Mouse (Mus musculus): ENCODE results near the gene 1110051M20Rik. TPM values are rescaled to one million over a fixed set of nuclear protein-coding genes. Genes with fewer than 3 reads are reported as not detected.
A peak's percentile ranks its signal among the peaks of the same experiment; 100 is the strongest.

Gene 1110051M20Rik
- total RNA-seq, 4 experiments from 2014 or later = 17.8 to 35.6 (median 28.3) TPM

DNA sequence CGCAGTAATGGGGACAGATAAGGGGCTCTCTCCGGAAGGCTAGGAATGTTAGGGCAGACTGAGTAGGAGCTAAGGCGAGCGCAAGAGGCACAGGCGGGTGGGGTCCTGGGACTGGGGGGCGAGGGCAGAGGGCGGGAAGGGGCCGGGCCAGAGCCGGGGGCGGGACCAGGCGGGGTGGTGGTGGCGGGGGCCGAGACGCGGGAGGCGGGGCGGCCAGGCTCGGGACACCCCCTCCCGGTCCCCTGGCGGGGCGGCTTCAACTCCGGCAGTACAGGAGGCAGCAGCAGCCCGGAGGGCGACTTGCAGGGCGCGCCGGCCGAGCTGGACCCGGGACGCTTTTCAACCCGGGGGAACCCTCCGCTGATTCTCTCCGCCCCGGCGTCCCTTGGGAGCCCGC is 12.8 kb upstream of the 1110051M20Rik start, which contains the start of gene Lrp4:
Gene Lrp4, plus strand, starts transcription at position 253 of the 397 bp plus-strand sequence.
- DNase-seq = no peak

DNA sequence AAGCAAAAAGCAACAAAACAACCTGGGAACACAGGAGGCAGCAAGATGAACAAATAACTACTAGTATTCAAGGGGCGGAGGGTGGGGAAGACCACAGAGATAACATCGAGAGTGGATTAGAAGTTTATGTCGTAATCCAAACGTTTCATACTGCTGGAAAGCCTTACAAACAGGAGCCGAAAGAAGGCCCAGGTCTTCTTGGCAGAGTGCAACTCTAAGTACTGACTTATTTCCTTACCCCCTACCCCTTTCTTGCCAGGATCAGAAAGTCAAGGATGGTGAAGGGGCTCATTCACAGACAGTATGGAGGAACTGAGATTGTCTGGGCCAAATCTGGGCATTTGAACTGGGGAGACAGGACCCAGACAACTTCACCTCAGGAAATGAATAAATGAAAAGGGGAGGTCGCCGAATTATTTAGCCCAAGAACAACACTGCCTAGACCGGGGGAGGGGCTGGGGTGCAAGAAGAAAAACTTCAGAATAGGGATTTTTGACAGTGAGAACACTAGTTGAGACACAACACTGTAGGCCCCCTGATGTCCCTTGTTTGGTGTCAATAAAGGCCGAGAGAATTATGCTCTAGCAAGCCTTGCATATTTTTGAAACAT is 12.1 kb upstream of the 1110051M20Rik start:
- no peak for DNase-seq

- DNase-seq = no peak
Observed at GRCm38 (mm10) chr2:91455826-91456225, 11.3 kb upstream of the 1110051M20Rik start.

- DNase-seq = no peak
Observed at GRCm38 (mm10) chr2:91454434-91454833, 9.9 kb upstream of the 1110051M20Rik start.

GRCm38 (mm10) chr2:91453231-91454075 is 8.9 kb upstream of the 1110051M20Rik start:
- DNase-seq = no peak

DNA sequence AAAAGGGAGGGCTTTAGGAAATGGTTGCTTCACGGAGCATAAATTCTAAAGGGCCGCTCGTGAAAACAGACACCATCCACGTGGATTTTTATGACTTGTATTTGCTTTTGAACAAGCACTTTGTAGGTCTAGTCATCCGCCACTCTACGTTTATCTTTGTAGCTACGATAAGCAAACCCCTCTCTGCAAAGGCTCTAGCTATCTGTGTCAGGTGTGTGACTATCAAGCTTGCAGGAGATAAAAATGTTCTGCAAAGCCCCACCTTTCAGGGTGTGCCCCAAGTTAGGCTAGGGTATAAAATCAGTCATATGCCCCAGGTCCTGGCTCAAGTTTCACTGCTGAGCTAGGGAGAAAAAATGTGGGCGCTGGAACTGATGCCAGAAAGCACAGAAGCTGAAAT is 8.2 kb upstream of the 1110051M20Rik start:
- DNase-seq = no peak

DNA sequence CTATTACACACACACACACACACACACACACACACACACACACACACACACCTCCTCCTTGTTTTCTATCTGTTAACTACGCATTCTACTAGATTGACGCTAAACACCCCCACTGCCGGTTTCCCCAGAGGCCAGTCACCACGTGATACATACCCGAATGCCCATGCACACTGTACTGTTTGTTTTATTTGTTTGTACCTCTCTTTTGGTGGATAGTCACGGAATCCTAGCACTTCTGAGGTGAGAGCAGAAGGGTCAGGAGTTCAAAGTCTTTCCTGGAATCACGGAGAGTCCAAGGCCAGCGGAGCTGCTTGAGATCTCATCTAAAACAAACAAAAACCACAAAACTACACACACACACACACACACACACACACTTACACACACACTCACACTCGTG is 5.8 kb upstream of the 1110051M20Rik start:
- DNase-seq = no peak

DNA sequence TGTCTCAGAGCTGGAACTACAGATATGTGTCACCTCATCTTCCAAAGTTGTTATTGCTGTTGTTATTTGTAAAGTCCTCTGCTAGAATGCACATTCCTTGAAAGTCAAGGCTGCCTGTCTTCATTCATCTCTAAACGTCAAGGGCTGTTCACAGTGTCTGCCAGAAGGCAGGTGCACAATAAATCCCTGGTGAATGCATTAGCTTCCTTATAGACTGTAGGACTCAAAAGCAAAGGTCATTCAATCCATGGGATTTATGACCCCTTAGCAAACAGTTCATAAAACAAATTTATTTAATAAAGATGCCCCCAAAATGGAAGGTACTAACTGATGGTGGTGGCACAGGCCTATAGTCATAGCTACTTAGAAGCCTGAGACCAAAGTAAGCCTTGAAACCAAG is 5.2 kb upstream of the 1110051M20Rik start:
- no peak for DNase-seq

DNA sequence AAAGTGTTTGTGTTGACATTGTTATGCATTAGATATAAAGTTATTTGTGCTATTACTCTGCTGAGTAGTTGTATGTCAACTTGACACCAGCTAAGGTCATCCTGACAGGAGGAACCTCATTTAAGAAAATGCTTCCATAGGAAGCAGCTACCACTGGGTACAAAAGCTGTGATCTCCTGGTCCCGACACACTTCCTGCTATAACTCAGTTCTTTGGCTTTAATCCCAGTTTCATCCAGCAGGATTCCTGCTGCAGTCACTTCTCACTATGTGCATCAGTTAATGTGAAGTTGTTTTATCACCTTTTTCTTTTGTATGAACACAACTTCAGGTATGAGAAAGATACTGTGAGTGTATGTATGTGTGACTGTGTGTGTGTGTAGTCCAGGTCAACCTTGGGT is 2.3 kb downstream of the 1110051M20Rik start:
- DNase-seq = no peak

DNA sequence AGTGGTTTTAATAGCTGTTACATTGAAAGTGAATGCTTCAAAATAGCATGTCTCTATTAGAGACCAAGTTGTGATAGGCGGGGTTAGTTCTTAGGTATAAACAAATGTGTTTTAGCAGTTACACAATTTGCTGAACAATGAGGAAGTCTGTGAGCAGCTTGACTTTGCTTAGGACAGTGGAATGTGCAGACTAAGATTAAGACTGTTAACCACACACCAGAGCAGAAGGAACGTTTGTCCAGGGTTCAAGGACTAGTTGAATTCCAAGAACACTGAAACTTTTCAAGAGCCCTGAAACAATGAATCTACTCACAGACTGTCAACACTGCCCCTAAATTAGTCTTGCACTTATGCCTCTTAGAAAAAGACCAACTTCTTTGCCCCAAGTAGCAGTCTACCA is 2.8 kb downstream of the 1110051M20Rik start:
- no peak for DNase-seq

DNA sequence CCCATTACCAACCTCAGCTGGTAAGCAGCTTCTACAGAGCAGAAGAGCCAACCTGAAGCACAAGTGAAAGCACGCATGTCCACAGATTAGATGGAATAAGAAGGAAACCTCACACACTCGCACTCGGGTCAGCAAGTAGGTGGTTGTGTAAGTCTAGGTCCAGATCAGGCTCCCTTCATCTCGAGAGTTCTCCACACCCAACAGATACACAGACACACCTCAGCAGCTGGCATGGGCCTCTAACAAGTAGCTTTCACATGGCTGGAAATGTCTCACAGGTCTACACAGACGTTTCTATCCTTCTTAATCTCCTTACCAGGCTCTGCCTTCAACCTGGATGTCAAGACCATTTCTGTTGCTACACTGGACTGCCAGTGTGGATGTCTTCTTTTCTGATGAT is 3.8 kb downstream of the 1110051M20Rik start:
- DNase-seq = no peak

DNA sequence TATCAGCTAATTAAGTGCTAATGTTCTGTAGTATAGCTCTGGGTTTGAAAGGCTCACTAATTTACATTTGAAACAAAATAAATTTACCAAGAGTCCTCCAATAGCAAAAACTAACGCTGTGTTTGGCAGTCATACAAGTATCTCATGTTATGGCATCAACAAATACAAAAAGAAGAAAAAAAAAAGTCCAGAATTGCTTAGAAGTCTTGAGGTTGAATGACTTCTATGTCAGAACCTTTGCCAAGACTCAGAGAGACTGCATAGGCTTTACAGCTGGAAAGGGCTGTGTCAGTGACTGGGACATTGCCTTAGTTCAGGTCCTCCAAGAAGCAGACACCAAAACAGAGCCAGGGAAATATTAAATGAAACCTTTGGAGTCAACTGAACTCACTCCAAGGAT is 4.6 kb downstream of the 1110051M20Rik start:
- no peak for DNase-seq

DNA sequence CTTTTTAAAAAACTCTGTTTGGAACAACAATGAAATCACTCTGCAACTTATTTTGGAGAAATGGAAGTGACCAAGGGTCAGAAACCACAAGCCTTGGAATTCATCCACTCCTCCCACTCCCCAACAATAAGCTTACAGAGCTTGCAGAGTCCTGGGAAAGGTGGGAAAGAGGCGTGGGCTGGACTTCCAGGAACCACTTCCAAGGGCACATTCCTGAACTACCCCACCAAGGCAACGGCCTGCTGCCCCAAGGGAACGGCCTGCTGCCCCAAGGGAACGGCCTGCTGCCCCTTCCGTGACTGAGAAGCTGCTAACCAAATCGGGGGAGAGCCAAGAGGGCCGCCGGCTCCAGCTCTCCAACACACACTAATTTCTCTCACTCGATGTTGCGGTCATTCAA is 5.2 kb downstream of the 1110051M20Rik start:
- DNase-seq = no peak

- DNase-seq = no peak
Observed at GRCm38 (mm10) chr2:91437116-91437815, 7.2 kb downstream of the 1110051M20Rik start.

DNA sequence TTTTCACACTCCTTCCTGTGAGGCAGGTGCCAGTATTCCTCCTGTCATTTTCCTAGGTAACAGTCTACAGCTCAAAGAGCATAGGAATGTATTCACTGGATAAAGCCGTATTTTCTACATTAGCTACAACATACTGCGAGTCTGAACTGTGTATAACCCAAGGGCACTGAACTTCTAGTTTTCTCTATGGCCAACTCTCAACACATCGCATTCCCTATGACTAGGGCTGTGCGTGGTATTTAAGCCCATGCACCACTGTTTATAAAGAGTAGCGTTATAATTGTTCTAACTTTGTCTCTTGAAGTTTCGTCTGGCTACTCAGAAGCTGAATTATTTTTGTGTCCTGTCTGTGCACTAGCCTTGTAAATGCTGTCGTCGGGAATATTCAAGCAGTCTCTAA is 7.8 kb downstream of the 1110051M20Rik start:
- DNase-seq = no peak

GRCm38 (mm10) chr2:91430600-91430919 is 13.9 kb downstream of the 1110051M20Rik start:
- DNase-seq = no peak

DNA sequence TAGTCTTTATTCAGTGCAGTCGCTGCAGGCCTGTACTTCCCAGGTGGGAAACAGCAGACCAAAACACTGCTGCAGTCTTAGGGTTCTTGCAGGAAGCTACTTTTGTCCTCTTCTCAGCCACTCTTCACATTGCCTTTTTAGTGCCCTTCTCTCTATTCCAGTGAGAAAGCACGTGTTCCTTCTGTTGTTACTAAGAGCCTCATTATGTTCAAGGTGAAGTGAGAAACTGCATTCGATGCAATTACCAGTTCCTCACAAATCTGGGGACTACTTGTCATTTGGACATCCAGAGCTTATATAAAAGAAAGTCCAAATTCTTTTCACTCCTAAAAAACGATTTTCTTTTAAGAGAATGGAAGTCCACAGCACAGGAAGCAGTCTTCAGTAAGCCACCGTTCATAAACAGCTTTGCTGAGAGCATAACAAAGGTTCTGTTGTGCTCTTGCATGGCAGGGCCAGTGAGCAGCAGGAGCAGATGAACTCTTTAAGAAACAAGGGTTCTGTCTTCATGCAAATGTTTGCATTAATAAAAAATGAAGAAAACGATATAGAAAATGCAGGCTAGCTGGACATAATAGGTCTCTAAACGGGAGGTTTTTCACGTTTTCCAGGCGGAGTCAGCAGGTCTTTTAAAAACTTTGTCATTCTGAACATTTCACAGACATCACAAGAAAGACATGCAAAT is 14.4 kb downstream of the 1110051M20Rik start:
- no peak for DNase-seq

DNA sequence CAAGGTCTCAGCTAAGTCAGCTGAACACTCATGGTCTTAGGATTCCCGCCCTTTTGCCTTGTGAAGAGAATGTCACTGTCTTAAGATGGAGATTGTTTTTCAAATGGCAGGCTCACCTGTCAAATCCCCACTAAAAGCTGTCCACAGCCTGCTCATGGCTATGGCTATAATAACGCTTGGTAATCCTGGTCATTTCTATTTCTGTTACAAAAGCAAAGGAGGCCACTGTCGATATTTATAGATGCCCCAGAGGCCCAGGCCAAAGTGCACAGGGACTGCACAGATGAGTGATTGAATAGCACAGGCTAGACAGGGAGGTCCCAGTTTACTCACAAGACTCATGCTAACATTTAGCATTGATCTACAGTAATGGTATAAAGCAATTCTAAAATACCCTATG is 15.4 kb downstream of the 1110051M20Rik start:
- no peak for DNase-seq

DNA sequence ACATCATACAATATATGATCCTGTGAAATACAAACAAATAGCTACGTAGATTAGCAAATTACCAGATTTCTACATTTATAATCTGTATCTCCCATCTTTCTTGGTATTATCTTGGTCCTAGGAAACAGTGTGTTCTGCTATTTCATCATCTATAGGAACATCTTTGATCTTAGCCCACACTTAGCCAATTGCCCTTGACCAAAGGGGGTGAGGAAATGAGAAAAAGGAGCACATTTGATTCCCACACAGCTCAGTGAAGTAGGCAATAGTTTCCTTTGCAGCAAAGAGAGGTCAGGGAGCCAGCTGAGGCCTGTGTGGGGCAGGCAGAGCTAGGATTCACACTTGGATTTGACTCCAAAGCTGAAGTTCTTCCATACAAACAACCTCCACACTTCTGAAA is 18.2 kb downstream of the 1110051M20Rik start:
- DNase-seq = no peak

DNA sequence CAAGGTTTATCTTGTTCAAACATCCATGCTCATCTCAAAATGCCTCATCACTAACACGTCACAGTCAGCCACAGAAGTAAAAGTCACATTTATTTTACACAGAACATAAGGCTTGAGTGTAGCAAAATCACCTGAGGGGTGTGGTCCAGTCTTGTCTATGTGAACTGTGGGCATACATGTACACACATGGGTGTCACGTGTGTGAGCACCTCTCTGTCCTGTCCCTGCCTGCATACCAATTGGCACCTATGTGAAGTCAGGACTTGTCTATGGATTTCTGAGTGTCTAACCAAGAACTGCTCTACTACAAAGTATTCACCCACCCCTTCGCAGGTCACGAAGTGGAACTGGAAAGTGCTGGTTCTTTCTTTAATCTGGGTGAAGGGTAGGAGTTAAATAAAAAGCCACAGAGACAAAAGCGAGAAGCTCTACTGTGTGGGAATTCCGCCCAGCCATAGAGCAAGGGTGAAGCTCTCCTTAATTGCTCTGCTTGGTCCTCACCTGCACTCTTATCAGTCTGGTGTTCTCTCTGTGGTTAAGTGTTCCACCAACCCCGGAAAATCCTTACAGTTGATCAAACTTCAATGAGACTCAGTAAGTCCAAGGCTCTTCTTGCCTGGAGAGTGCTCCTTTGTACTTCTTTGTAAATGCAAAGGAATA is 20.3 kb downstream of the 1110051M20Rik start:
- DNase-seq = no peak

DNA sequence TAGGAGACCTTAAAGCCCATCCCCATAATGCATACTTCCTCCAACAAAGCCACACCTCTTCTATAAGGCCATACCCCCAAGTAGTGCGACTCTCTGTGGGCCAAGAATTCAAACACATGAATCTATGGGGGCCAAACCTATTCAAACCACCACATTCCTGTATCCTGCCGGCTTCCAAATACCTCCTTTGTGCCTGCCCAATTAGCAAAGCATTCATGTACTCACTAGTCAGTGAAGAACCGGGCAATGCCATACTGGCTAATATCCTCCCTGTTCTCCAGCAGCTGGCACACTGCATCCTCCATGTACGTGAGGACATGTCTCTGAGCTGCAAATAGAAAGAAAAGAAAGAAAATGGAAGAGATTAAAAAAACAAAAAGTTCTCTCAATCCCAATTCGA is 22.9 kb downstream of the 1110051M20Rik start:
- no peak for DNase-seq

DNA sequence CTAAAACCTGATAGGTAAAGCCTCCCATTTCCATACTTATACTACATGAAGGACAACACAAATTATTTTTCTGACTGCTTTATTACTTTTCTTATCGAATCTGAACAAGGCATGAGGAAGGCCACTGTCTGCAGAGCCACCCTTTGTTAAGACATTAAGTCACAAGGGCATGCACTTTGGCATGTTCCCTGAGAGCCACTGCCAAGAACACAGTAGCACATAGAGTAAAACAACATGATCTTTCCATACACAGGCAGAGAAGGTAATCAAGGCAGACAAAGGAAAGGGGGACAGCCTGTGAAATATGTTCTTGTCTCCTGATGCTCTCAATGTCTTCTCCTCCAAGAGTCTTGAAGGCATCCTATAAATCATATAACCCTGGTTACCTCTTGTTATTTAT is 30.7 kb downstream of the 1110051M20Rik start:
- DNase-seq = peak; percentile 20
